Mouse (Mus musculus) testis, adult 2 months (tissue): Measurements from ENCODE around the gene Lhx2. TPM values are rescaled to one million over a fixed set of nuclear protein-coding genes. Genes with fewer than 3 reads are reported as not detected.

ENCODE experiments used
- H3K27ac ChIP-seq: fragments of 200-500 bp; 2 replicates; pipeline ENCODE4 v1.5.1; 2012; ENCODE audit warnings: low read depth, low read length; ENCODE audit not compliant: control insufficient read depth, insufficient read depth
- H3K27me3 ChIP-seq: fragments of 200-500 bp; 2 replicates; pipeline ENCODE4 v1.6.1; 2012; ENCODE audit warnings: mild to moderate bottlenecking, low read length, moderate library complexity; ENCODE audit not compliant: control insufficient read depth, insufficient read depth
- H3K36me3 ChIP-seq: fragments of 200-500 bp; 2 replicates; pipeline ENCODE4 v1.6.1; 2012; ENCODE audit warnings: mild to moderate bottlenecking, low read length; ENCODE audit not compliant: control insufficient read depth, insufficient read depth
- H3K4me1 ChIP-seq: fragments of 200-500 bp; 2 replicates; pipeline ENCODE4 v1.6.1; 2012; ENCODE audit warnings: low read length; ENCODE audit not compliant: control insufficient read depth, insufficient read depth
- H3K4me3 ChIP-seq: fragments of 200-500 bp; 2 replicates; pipeline ENCODE4 v1.5.1; 2012; ENCODE audit warnings: low read depth, mild to moderate bottlenecking, low read length, moderate library complexity, mixed read lengths; ENCODE audit not compliant: control insufficient read depth
- CTCF ChIP-seq: fragments of 200-500 bp; IDR thresholded peaks from 2 replicates; pipeline ENCODE4 v1.5.1; 2012; ENCODE audit warnings: low read depth, mild to moderate bottlenecking, inconsistent platforms, low read length, moderate library complexity; ENCODE audit not compliant: control insufficient read depth, insufficient read depth, insufficient replicate concordance
- POLR2A ChIP-seq: fragments of 200-500 bp; IDR thresholded peaks from 2 replicates; pipeline ENCODE4 v1.6.1; 2012; ENCODE audit warnings: low read depth, mild to moderate bottlenecking, inconsistent platforms, low read length, moderate library complexity; ENCODE audit not compliant: control insufficient read depth
- polyA plus RNA-seq: library from polyadenylated mRNA; depleted of rRNA; stranded (reverse); fragments of >200 nt; gene quantifications from 2 replicates; pipeline ENCODE4 v1.2.3, GENCODE M21; 2012

Lhx2 gene
- polyA plus RNA-seq, 1 experiment, result 1.0 TPM

GRCm38 (mm10) chr2:38346881-38347764 lies 8.0 kb downstream of the Lhx2 start:
- Histone ChIP-seq H3K27me3 (no peaks in the 10 kb centered on the region), H3K4me1 (peaks cover 14% of the 10 kb centered on the region), H3K36me3 (no peaks in the 10 kb centered on the region), H3K4me3 (no peak overlapping the region), H3K27ac (no peak overlapping the region)
- no peak for TF ChIP-seq CTCF
- TF ChIP-seq POLR2A, result no peak

- TF ChIP-seq POLR2A, result no peak
- TF ChIP-seq CTCF, result no peak
- Histone ChIP-seq H3K27me3 (no peaks in the 10 kb centered on the region), H3K4me3 (no peak overlapping the region), H3K36me3 (no peaks in the 10 kb centered on the region), H3K27ac (no peak overlapping the region), H3K4me1 (peaks cover 14% of the 10 kb centered on the region)
Measured at GRCm38 (mm10) chr2:38347811-38348551, 8.9 kb downstream of the Lhx2 start.

- TF ChIP-seq CTCF, result no peak
- TF ChIP-seq POLR2A, result no peak
- Histone ChIP-seq H3K27ac (no peak overlapping the region), H3K4me3 (no peak overlapping the region)
Measured at GRCm38 (mm10) chr2:38348660-38349420, 9.8 kb downstream of the Lhx2 start.

DNA sequence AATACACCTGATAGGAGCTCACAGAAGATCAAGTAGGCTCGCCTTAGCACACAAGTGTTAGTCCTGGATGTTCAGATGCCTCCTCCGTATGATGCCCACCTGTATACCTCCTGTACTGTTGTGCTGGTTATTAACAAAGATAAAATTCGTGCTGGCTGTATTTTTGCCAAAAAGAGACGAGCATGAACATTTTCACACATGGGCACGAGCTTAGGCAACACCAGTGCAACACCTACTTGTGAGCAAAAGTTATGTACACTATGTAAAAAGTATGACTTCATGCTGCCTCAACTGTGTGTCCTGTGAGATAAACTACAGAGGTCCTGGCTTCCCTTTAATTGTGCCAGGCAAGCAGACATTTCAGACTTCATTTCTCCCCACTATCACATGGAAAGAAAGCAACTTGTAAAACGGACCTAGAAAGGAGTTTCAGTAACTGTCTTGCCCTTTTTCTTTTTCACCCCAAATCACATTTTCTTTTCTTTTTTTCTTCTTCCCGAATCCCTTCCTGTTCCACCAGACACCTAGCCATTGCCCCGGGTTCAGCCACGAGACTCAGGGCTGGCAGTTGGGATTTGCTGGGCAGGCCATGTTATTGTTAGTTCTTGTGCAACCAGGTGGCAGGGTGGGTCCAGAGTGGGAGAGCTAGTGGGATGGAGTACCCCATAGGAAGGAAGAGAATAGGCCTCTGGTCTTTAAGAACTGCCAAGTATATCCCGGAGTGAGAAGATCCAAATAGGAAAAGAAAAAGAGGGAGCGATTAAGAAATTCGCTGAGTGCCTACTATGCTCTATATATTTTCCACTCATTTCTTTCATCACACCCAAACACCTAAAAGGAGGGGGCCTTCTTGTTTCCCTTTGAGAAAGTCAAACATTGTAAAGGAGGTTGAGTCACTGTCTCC lies 10.6 kb downstream of the Lhx2 start:
- H3K27ac ChIP-seq, result no peak overlapping the region
- no peaks in the 10 kb centered on the region for H3K36me3 ChIP-seq
- H3K4me1 ChIP-seq, result peaks cover 14% of the 10 kb centered on the region
- no peak for TF ChIP-seq CTCF
- no peak for TF ChIP-seq POLR2A
- no peaks in the 10 kb centered on the region for H3K27me3 ChIP-seq
- H3K4me3 ChIP-seq, result no peak overlapping the region

More at GRCm38 (mm10) chr2:38348660-38349420, 9.8 kb downstream of the Lhx2 start:
- H3K36me3 ChIP-seq, result no peaks in the 10 kb centered on the region
- peaks cover 14% of the 10 kb centered on the region for H3K4me1 ChIP-seq
- H3K27me3 ChIP-seq, result no peaks in the 10 kb centered on the region

GRCm38 (mm10) chr2:38350386-38350785 lies 11.3 kb downstream of the Lhx2 start:
- TF ChIP-seq CTCF, result no peak
- no peak for TF ChIP-seq POLR2A
- H3K36me3 ChIP-seq, result no peaks in the 10 kb centered on the region
- H3K27ac ChIP-seq, result no peak overlapping the region
- H3K4me1 ChIP-seq, result peaks cover 14% of the 10 kb centered on the region
- peaks cover 4% of the 10 kb centered on the region for H3K27me3 ChIP-seq
- peak overlapping the region; percentile 62 for H3K4me3 ChIP-seq

DNA sequence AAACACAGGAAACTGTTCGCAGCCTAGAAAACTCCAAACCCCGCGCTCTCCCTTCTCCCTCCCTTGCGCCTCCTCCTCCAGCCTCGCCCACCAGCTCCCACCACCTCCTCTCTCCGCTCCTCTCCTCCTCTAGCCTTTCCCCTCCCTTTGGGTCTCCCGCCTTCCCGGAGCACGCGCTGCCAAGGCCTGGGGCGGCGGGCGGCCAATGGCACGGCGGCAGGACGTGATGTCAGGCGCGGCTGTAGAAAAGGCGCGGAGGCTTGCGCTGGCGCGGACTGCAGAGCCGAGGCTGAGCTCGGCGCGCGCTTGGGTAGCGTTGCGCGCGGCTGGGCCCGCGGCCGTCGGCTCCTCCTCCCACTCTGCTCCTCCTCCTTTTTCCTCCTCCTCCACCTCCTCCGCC lies 11.7 kb downstream of the Lhx2 start:
- H3K36me3 ChIP-seq, result no peaks in the 10 kb centered on the region
- peaks cover 14% of the 10 kb centered on the region for H3K4me1 ChIP-seq
- TF ChIP-seq POLR2A (no peak), CTCF (no peak)
- H3K4me3 ChIP-seq, result peak overlapping the region; percentile 62
- H3K27ac ChIP-seq, result no peak overlapping the region
- peaks cover 4% of the 10 kb centered on the region for H3K27me3 ChIP-seq
